8 mouse cellular contexts compared by ENCODE assay signal in the genomic region with DNA sequence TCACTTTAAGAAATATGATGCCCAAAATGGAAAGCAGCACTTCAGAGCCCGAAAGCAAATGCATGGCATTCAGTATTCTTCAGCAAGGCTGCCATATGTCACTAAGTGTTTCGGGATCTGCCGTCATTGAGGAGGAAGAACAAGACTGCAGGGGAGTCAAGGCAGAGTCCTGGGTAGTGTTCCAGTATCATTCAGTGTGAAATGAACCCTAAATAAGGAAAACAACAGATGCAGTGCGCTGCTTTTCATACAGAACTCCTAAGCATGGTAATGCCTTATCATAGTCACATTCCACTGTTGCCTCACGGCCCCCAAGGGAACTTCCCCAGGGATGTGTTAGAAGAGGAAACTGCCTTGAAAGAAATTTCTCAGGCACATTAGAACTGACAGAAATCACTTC. TPM values are rescaled to one million over a fixed set of nuclear protein-coding genes. Genes with fewer than 3 reads are reported as not detected.
A peak's percentile ranks its signal among the peaks of the same experiment; 100 is the strongest.
DNase-seq lines count a peak whose midpoint lies in the region; ATAC-seq and TF ChIP-seq lines count a peak whose summit lies in the region.

No protein-coding gene starts in this region.

- H3K9ac ChIP-seq in forebrain, embryonic 13.5 days = no peak overlapping the region
- H3K9ac ChIP-seq in forebrain, embryonic 12.5 days = no peak overlapping the region
- no peak overlapping the region for H3K9ac ChIP-seq in midbrain, postnatal 0 days (replicated peaks; ENCODE audit: low read length, poor library complexity, severe bottlenecking)
- H3K9ac ChIP-seq in midbrain, embryonic 15.5 days = no peak overlapping the region
- H3K9ac ChIP-seq in midbrain, embryonic 11.5 days (ENCODE audit: low read length) = no peak overlapping the region

- no peaks in the 10 kb centered on the region for H3K9me3 ChIP-seq in forebrain, embryonic 13.5 days (replicated peaks)
- no peaks in the 10 kb centered on the region for H3K9me3 ChIP-seq in forebrain, embryonic 12.5 days
- H3K9me3 ChIP-seq in midbrain, postnatal 0 days (ENCODE audit: low read length) = no peaks in the 10 kb centered on the region
- no peaks in the 10 kb centered on the region for H3K9me3 ChIP-seq in midbrain, embryonic 15.5 days
- no peaks in the 10 kb centered on the region for H3K9me3 ChIP-seq in midbrain, embryonic 11.5 days (ENCODE audit: control insufficient read depth, low read length)

- no peak overlapping the region for H3K4me2 ChIP-seq in forebrain, embryonic 13.5 days
- H3K4me2 ChIP-seq in forebrain, embryonic 12.5 days = no peak overlapping the region
- no peak overlapping the region for H3K4me2 ChIP-seq in midbrain, postnatal 0 days (ENCODE audit: low read depth, low read length, poor library complexity, severe bottlenecking)
- H3K4me2 ChIP-seq in midbrain, embryonic 15.5 days = no peak overlapping the region
- H3K4me2 ChIP-seq in midbrain, embryonic 11.5 days = no peak overlapping the region

- 65% methylated on average over 5 of the region's 5 CpGs for WGBS in forebrain, embryonic 13.5 days
- 66% methylated on average over 5 of the region's 5 CpGs for WGBS in forebrain, embryonic 12.5 days
- 44% methylated on average over 5 of the region's 5 CpGs for WGBS in midbrain, postnatal 0 days
- WGBS in midbrain, embryonic 15.5 days = 67% methylated on average over 5 of the region's 5 CpGs
- 74% methylated on average over 5 of the region's 5 CpGs for WGBS in midbrain, embryonic 11.5 days

- H3K36me3 ChIP-seq in forebrain, embryonic 13.5 days (ENCODE audit: poor library complexity, severe bottlenecking) = no peaks in the 10 kb centered on the region
- H3K36me3 ChIP-seq in forebrain, embryonic 12.5 days (replicated peaks) = no peaks in the 10 kb centered on the region
- no peaks in the 10 kb centered on the region for H3K36me3 ChIP-seq in midbrain, postnatal 0 days (ENCODE audit: insufficient read depth, low read length)
- no peaks in the 10 kb centered on the region for H3K36me3 ChIP-seq in midbrain, embryonic 15.5 days (replicated peaks)
- no peaks in the 10 kb centered on the region for H3K36me3 ChIP-seq in midbrain, embryonic 11.5 days (ENCODE audit: control insufficient read depth, insufficient read depth, low read length)

- no peak overlapping the region for H3K4me3 ChIP-seq in forebrain, embryonic 13.5 days
- no peak overlapping the region for H3K4me3 ChIP-seq in forebrain, embryonic 12.5 days (replicated peaks)
- H3K4me3 ChIP-seq in midbrain, postnatal 0 days (ENCODE audit: low read depth, low read length) = no peak overlapping the region
- H3K4me3 ChIP-seq in midbrain, embryonic 15.5 days = no peak overlapping the region
- H3K4me3 ChIP-seq in midbrain, embryonic 11.5 days (ENCODE audit: low read depth, low read length) = no peak overlapping the region

- H3K27me3 ChIP-seq in forebrain, embryonic 13.5 days = peaks cover 12% of the 10 kb centered on the region; the same call in 1 of the 2 replicates
- H3K27me3 ChIP-seq in forebrain, embryonic 12.5 days = 0 out of 2 replicates have a peak, but pooled peaks cover 6% of the 10 kb centered on the region
- H3K27me3 ChIP-seq in midbrain, postnatal 0 days (ENCODE audit: insufficient read depth, low read length) = no peaks in the 10 kb centered on the region
- no peaks in the 10 kb centered on the region for H3K27me3 ChIP-seq in midbrain, embryonic 15.5 days (replicated peaks)
- no peaks in the 10 kb centered on the region for H3K27me3 ChIP-seq in midbrain, embryonic 11.5 days (ENCODE audit: control insufficient read depth, insufficient read depth, low read length)

- DNase-seq in midbrain, postnatal 0 days (ENCODE audit: low spot score) = peak; percentile 25
- peak; percentile 54 for DNase-seq in heart, postnatal 4 days
- peak; percentile 40 to 69 for DNase-seq in right cerebral cortex, postnatal 36 days (ENCODE audit: low spot score in 2 of 2)
- no peak for DNase-seq in midbrain, embryonic 11.5 days (ENCODE audit: low spot score, missing footprints)
- no peak for DNase-seq in gastrocnemius, adult 8-10 months (ENCODE audit: low spot score in 2 of 2)

- no peak for TF ChIP-seq CTCF in midbrain, postnatal 0 days (IDR thresholded peaks at IDR 0.05)

- 0 out of 2 replicates have a peak, but pooled peaks cover 4% of the 10 kb centered on the region for H3K4me1 ChIP-seq in forebrain, embryonic 13.5 days
- no peaks in the 10 kb centered on the region for H3K4me1 ChIP-seq in forebrain, embryonic 12.5 days
- H3K4me1 ChIP-seq in midbrain, postnatal 0 days (ENCODE audit: insufficient read depth, low read length) = no peaks in the 10 kb centered on the region
- H3K4me1 ChIP-seq in midbrain, embryonic 15.5 days = no peaks in the 10 kb centered on the region
- H3K4me1 ChIP-seq in midbrain, embryonic 11.5 days (ENCODE audit: control insufficient read depth, insufficient read depth, low read length) = no peaks in the 10 kb centered on the region

- no peak overlapping the region for H3K27ac ChIP-seq in forebrain, embryonic 13.5 days
- no peak overlapping the region for H3K27ac ChIP-seq in forebrain, embryonic 12.5 days
- no peak overlapping the region for H3K27ac ChIP-seq in midbrain, postnatal 0 days (ENCODE audit: low read depth, low read length)
- H3K27ac ChIP-seq in midbrain, embryonic 15.5 days = no peak overlapping the region
- no peak overlapping the region for H3K27ac ChIP-seq in midbrain, embryonic 11.5 days (ENCODE audit: low read depth, low read length)

- peak; percentile 65; the same call in 1 of the 2 replicates for ATAC-seq in forebrain, embryonic 13.5 days
- no peak for ATAC-seq in forebrain, embryonic 12.5 days (ENCODE audit: low FRiP score)
- ATAC-seq in midbrain, postnatal 0 days (ENCODE audit: low FRiP score) = no peak
- ATAC-seq in midbrain, embryonic 15.5 days (replicated peaks) = no peak
- ATAC-seq in midbrain, embryonic 11.5 days (ENCODE audit: low FRiP score) = no peak

RNA-seq across cellular contexts. Expression of a gene that starts 21.8 kb away (rescaled TPM):
- 1.5 and 2.1 TPM in 2 replicates for polyA plus RNA-seq in forebrain, embryonic 13.5 days (2015; fragmentation: Nextera tagmentation; extraction: Ambion mirVana)
- polyA plus RNA-seq in forebrain, embryonic 12.5 days (2016; fragmentation: Nextera tagmentation; extraction: Ambion mirVana) = 2.0 and 2.7 TPM in 2 replicates
- 7.5 and 10.8 TPM in 2 replicates for total RNA-seq in midbrain, postnatal 0 days (2014; rRNA removed)
- polyA plus RNA-seq in midbrain, postnatal 0 days (2015; fragmentation: Nextera tagmentation; extraction: Ambion mirVana) = 8.4 and 8.7 TPM in 2 replicates
- 6.4 and 7.5 TPM in 2 replicates for polyA plus RNA-seq in midbrain, embryonic 15.5 days (2015; fragmentation: Nextera tagmentation; extraction: Ambion mirVana)
- 100 to 1,000 TPM; 203 to 211 TPM for total RNA-seq in heart, postnatal 4 days (2021)
- 4.9 and 5.0 TPM in 2 replicates for polyA plus RNA-seq in midbrain, embryonic 11.5 days (2014; fragmentation: Nextera tagmentation; extraction: Ambion mirVana)
- 10 to 100 TPM; 20.8 to 33.0 (median 25.0) TPM for total RNA-seq in gastrocnemius, adult 8-10 months (2022)

Comparison
In these comparisons a context has a peak if more than half of its experiments do, and no peak if none do; other contexts are left out.
1. DNase-seq: peak in midbrain, postnatal 0 days (single experiment), heart, postnatal 4 days (single experiment) and right cerebral cortex, postnatal 36 days (2 of 2); none in midbrain, embryonic 11.5 days (single experiment) and gastrocnemius, adult 8-10 months (0 of 2).